Mouse (Mus musculus) C2C12 (cell line): ENCODE measurements around the gene Gm45753. TPM values are rescaled to one million over a fixed set of nuclear protein-coding genes. Genes with fewer than 3 reads are reported as not detected.
A peak's percentile ranks its signal among the peaks of the same experiment; 100 is the strongest.

Experiments used
- H3K27me3 ChIP-seq: one replicate; pipeline ENCODE4 v1.6.1; 2011; ENCODE audit not compliant: control insufficient read depth, insufficient read depth, insufficient read length
- H3K36me3 ChIP-seq: one replicate; pipeline ENCODE4 v1.6.1; 2011; ENCODE audit not compliant: control insufficient read depth, insufficient read depth
- H3K4me3 ChIP-seq: one replicate; pipeline ENCODE4 v1.5.1; 2011; ENCODE audit warnings: mild to moderate bottlenecking, control low read depth; ENCODE audit not compliant: poor library complexity, insufficient read depth, severe bottlenecking
- H3K79me2 ChIP-seq: one replicate; pipeline ENCODE4 v1.6.1; 2011; ENCODE audit not compliant: control insufficient read depth, insufficient read depth
- H3K79me3 ChIP-seq: one replicate; pipeline ENCODE4 v1.6.1; 2011; ENCODE audit warnings: low read depth, control low read depth
- H3ac ChIP-seq: one replicate; pipeline ENCODE3; 2011; ENCODE audit warnings: low read depth; ENCODE audit not compliant: control insufficient read depth, insufficient read length
- CEBPB ChIP-seq: IDR thresholded peaks from one replicate; pipeline ENCODE4 v1.6.1; 2011; ENCODE audit warnings: low read depth, mild to moderate bottlenecking, control low read depth, moderate library complexity
- CTCF ChIP-seq: IDR thresholded peaks from one replicate; pipeline ENCODE4 v1.5.1; 2011; ENCODE audit not compliant: control insufficient read depth, insufficient read depth, insufficient read length
- FOSL1 ChIP-seq: IDR thresholded peaks from one replicate; pipeline ENCODE4 v1.8.0; 2011; ENCODE audit warnings: mild to moderate bottlenecking, low read length; ENCODE audit not compliant: poor library complexity, insufficient read depth, severe bottlenecking
- MAX ChIP-seq: IDR thresholded peaks from one replicate; pipeline ENCODE4 v1.6.1; 2011; ENCODE audit warnings: mild to moderate bottlenecking, control low read depth
- MYOD1 ChIP-seq: IDR thresholded peaks from one replicate; pipeline ENCODE4 v1.6.1; 2011; ENCODE audit warnings: low read depth; ENCODE audit not compliant: control insufficient read depth, insufficient read length
- MYOG ChIP-seq: IDR thresholded peaks from one replicate; pipeline ENCODE4 v1.6.1; 2011; ENCODE audit not compliant: control insufficient read depth, insufficient read length; ENCODE audit errors: extremely low read depth
- USF1 ChIP-seq: IDR thresholded peaks from one replicate; pipeline ENCODE4 v1.6.1; 2011; ENCODE audit warnings: low read depth, mild to moderate bottlenecking, control low read depth, moderate library complexity
- polyA plus RNA-seq: library from polyadenylated mRNA; unstranded; fragments of >200 nt; fragmentation: generic; extraction: Trizol; gene quantifications from one replicate; pipeline ENCODE4 v1.2.1, GENCODE M21; 2012; ENCODE audit warnings: missing spikeins

Gm45753 gene
- polyA plus RNA-seq, 1 experiment = not detected

- Histone ChIP-seq H3K27me3 (no peaks in the 10 kb centered on the region), H3K79me2 (no peaks in the 10 kb centered on the region), H3ac (no peak overlapping the region), H3K4me3 (no peak overlapping the region), H3K79me3 (no peaks in the 10 kb centered on the region), H3K36me3 (no peaks in the 10 kb centered on the region)
- TF ChIP-seq MYOD1 (no peak), USF1 (no peak), FOSL1 (no peak), MYOG (no peak), CTCF (no peak), MAX (no peak), CEBPB (no peak)
Measured at GRCm38 (mm10) chr8:45239363-45239762, 68.9 kb downstream of the Gm45753 start.

DNA sequence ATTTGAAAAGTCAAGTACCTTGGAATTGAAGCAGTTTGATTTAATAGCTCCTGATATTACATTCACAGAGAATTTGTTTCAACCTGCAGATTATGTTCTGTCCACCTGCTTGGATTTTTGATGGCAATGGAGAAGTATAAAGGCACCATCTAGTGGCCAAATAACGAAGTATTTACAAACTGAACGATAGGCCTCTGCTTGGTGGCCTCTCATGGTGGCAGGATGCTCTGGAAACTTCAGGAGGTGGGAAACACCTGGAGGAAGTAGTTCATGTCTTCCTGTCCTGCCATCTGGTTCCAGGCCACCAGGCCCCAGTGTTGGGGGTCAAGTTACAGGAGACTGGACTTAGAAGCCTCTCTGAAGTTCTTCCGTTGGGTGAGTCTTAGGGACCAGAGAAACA lies 70.0 kb downstream of the Gm45753 start:
- Histone ChIP-seq H3K27me3 (no peaks in the 10 kb centered on the region), H3K36me3 (no peaks in the 10 kb centered on the region), H3K79me3 (no peaks in the 10 kb centered on the region), H3K79me2 (no peaks in the 10 kb centered on the region), H3ac (no peak overlapping the region), H3K4me3 (no peak overlapping the region)
- TF ChIP-seq MYOD1 (no peak), CTCF (peak; percentile 30)

GRCm38 (mm10) chr8:45236164-45236912 lies 71.9 kb downstream of the Gm45753 start:
- Histone ChIP-seq H3K4me3 (no peak overlapping the region), H3K79me3 (no peaks in the 10 kb centered on the region), H3K36me3 (no peaks in the 10 kb centered on the region), H3K79me2 (no peaks in the 10 kb centered on the region), H3ac (no peak overlapping the region), H3K27me3 (no peaks in the 10 kb centered on the region)
- TF ChIP-seq MYOG = no peak
- TF ChIP-seq CEBPB = no peak
- TF ChIP-seq MYOD1 = no peak
- no peak for TF ChIP-seq FOSL1
- no peak for TF ChIP-seq USF1
- no peak for TF ChIP-seq MAX
- TF ChIP-seq CTCF = no peak

DNA sequence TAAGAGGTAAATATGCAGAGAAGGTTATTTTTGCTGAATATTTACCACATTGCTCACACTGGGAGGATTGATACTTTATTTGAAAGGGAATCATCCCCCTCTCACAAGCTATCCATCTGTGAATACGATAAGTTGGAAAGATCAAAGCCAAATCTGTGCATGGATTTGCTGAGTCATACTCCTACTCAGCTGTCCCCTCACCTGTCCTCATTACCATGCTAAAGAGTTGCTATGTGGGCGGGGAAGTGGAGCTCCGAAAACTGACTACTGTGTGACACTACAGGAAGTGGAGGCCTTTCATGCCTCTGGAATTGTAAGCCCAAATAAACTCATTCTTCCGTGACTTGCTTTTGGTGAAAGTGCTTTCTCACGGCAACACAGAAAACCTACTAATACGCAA lies 73.0 kb downstream of the Gm45753 start:
- no peaks in the 10 kb centered on the region for H3K27me3 ChIP-seq
- TF ChIP-seq MYOG (no peak), MYOD1 (no peak), FOSL1 (no peak), MAX (no peak), USF1 (no peak), CTCF (no peak), CEBPB (no peak)

GRCm38 (mm10) chr8:45233256-45233655 lies 75.0 kb downstream of the Gm45753 start:
- Histone ChIP-seq H3K4me3 (no peak overlapping the region), H3ac (no peak overlapping the region), H3K36me3 (no peaks in the 10 kb centered on the region), H3K79me3 (no peaks in the 10 kb centered on the region), H3K27me3 (no peaks in the 10 kb centered on the region), H3K79me2 (no peaks in the 10 kb centered on the region)
- no peak for TF ChIP-seq MYOD1
- TF ChIP-seq MYOG = no peak
- no peak for TF ChIP-seq CEBPB
- TF ChIP-seq MAX = no peak
- no peak for TF ChIP-seq FOSL1
- no peak for TF ChIP-seq CTCF
- no peak for TF ChIP-seq USF1

More for the DNA sequence above, 73.0 kb downstream of the Gm45753 start:
- H3K79me3 ChIP-seq = no peaks in the 10 kb centered on the region
- H3K36me3 ChIP-seq = no peaks in the 10 kb centered on the region
- no peak overlapping the region for H3ac ChIP-seq
- no peak overlapping the region for H3K4me3 ChIP-seq
- no peaks in the 10 kb centered on the region for H3K79me2 ChIP-seq

Other genes starting within 250 kb of the Gm45753 start
- not detected for gene Mtnr1a, start 239.3 kb downstream of the Gm45753 start, polyA plus RNA-seq
- not detected for gene F11, start 46.4 kb downstream of the Gm45753 start, polyA plus RNA-seq
- not detected for gene Klkb1, start 13.6 kb downstream of the Gm45753 start, polyA plus RNA-seq
- gene Cyp4v3, start 24.8 kb upstream of the Gm45753 start, polyA plus RNA-seq = 0.07 TPM
- 3.5 TPM for gene Fam149a, start 73.8 kb upstream of the Gm45753 start, polyA plus RNA-seq
- gene Tlr3, start 102.6 kb upstream of the Gm45753 start, polyA plus RNA-seq = 0.04 TPM
- 0.09 TPM for gene Sorbs2, start 199.3 kb upstream of the Gm45753 start, polyA plus RNA-seq